Mouse (Mus musculus) embryonic facial prominence, embryonic 15.5 days (tissue): ENCODE results near the gene Nanos3. TPM values are rescaled to one million over a fixed set of nuclear protein-coding genes. Genes with fewer than 3 reads are reported as not detected.

Experiments used
- ATAC-seq: fragments of 200-750 bp; cut with Nextera tagmentation; 2 replicates; pipeline ENCODE4 v1.8.0; 2017; ENCODE audit warnings: low read depth, moderate TSS enrichment; ENCODE audit not compliant: insufficient number of reproducible peaks, low FRiP score, low TSS enrichment
- H3K27ac ChIP-seq: fragments of 300-500 bp; sonication (generic); replicated peaks from 2 replicates; pipeline ENCODE4 v1.5.1; 2015; ENCODE audit warnings: mild to moderate bottlenecking, inconsistent platforms
- H3K27me3 ChIP-seq: fragments of 300-500 bp; sonication (generic); 2 replicates; pipeline ENCODE4 v1.6.1; 2015; ENCODE audit warnings: inconsistent platforms
- H3K36me3 ChIP-seq: fragments of 300-500 bp; sonication (generic); 2 replicates; pipeline ENCODE4 v1.6.1; 2015; ENCODE audit warnings: mild to moderate bottlenecking, inconsistent platforms
- H3K4me1 ChIP-seq: fragments of 300-500 bp; sonication (generic); 2 replicates; pipeline ENCODE4 v1.6.1; 2015; ENCODE audit warnings: inconsistent platforms
- H3K4me2 ChIP-seq: fragments of 300-500 bp; sonication (generic); replicated peaks from 2 replicates; pipeline ENCODE4 v1.6.1; 2015; ENCODE audit warnings: mild to moderate bottlenecking, inconsistent platforms
- H3K4me3 ChIP-seq: fragments of 300-500 bp; sonication (generic); replicated peaks from 2 replicates; pipeline ENCODE4 v1.5.1; 2015; ENCODE audit warnings: mild to moderate bottlenecking, inconsistent platforms
- H3K9ac ChIP-seq: fragments of 300-500 bp; sonication (generic); 2 replicates; pipeline ENCODE4 v1.6.1; 2015; ENCODE audit warnings: inconsistent platforms
- H3K9me3 ChIP-seq: fragments of 300-500 bp; sonication (generic); replicated peaks from 2 replicates; pipeline ENCODE4 v1.6.1; 2016; ENCODE audit warnings: inconsistent platforms
- WGBS: fragments of 180-500 bp; shearing (Covaris S2); methylation state at CpG from one replicate; pipeline ENCODE4 v1.1.7; 2015; 5-methylcytosine and 5-hydroxymethylcytosine counted together
- polyA plus RNA-seq: library from polyadenylated mRNA; unstranded; fragments of >200 nt; fragmentation: Nextera tagmentation; extraction: Ambion mirVana; gene quantifications from 2 replicates; pipeline ENCODE4 v1.2.1, GENCODE M21; 2015

The Nanos3 gene
- polyA plus RNA-seq, 1 experiment from 2014 or later, result 4.0 TPM

DNA sequence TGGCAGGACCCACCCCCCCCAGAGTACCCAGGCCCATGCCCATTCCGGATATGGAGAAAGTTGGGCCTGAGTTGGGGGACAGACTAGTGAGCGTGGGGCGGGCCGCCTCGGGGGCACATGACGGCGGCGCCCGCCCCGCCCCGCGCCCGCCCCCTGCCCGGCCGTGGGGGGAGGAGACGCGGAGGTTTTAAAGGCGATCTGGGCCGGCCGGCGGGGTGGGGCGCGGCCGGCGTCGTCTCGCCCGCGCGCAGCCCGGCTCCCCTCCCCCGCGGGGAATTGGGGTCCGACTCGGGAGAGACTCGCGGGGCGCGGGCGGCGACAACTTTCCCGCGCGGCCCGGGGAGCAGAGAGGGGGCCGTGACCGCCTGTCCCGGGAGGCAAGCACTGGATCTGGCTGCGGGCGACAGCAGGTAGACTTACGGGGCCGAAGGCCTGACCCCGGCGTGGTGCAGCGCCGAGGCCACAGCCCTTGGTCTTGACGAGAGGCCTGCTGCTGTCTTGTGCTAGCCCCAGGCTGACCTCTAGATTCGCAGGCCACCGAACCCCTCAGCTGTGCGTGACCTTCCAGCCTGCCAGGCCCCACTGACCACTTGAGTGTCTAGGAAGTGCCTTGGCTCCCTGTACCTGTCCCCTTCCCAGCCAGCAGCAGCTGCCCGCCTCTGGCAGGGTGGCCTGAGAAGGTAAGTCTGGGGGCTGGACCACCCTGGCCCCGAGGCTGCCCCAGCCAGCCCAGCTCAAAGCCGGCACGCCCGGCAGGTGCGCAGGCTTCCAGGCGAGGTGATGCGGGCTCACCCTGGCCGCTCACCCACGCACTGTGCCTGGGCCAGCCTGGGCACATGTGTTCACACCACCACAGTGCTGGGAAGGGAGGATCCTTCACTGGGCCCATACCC, 15.9 kb upstream of the Nanos3 start:
- Histone ChIP-seq H3K4me2 (peak overlapping the region; percentile 92), H3K9ac (peak overlapping the region; percentile 92), H3K9me3 (no peaks in the 10 kb centered on the region), H3K36me3 (peaks cover 16% of the 10 kb centered on the region), H3K27ac (peak overlapping the region; percentile 98), H3K27me3 (no peaks in the 10 kb centered on the region), H3K4me1 (peaks cover 82% of the 10 kb centered on the region), H3K4me3 (peak overlapping the region; percentile 81)
- peak; percentile 52 for ATAC-seq
- 6% methylated on average over 33 of the region's 70 CpGs for WGBS

GRCm38 (mm10) chr8:84200126-84200555, 15.1 kb upstream of the Nanos3 start:
- Histone ChIP-seq H3K36me3 (0 out of 2 replicates have a peak, but pooled peaks cover 9% of the 10 kb centered on the region), H3K4me2 (peak overlapping the region; percentile 92), H3K4me3 (peak overlapping the region; percentile 81), H3K4me1 (peaks cover 75% of the 10 kb centered on the region), H3K9me3 (no peaks in the 10 kb centered on the region), H3K27me3 (no peaks in the 10 kb centered on the region), H3K27ac (peak overlapping the region; percentile 98), H3K9ac (no peak overlapping the region)
- 9% methylated on average over 8 of the region's 8 CpGs for whole genome bisulfite sequencing
- ATAC-seq, result no peak

- Histone ChIP-seq H3K4me1 (peaks cover 69% of the 10 kb centered on the region), H3K9ac (no peak overlapping the region), H3K4me2 (peak overlapping the region; percentile 92), H3K9me3 (no peaks in the 10 kb centered on the region), H3K27me3 (no peaks in the 10 kb centered on the region), H3K36me3 (0 out of 2 replicates have a peak, but pooled peaks cover 5% of the 10 kb centered on the region), H3K4me3 (0 out of 2 replicates have a peak overlapping the region, but pooled peaks have one; percentile 81), H3K27ac (peak overlapping the region; percentile 98)
- 29% methylated on average over 11 of the region's 11 CpGs for WGBS
- no peak for ATAC-seq
Measured at GRCm38 (mm10) chr8:84199348-84200125, 14.5 kb upstream of the Nanos3 start.

- Histone ChIP-seq H3K4me3 (no peak overlapping the region; the same call in 1 of the 2 replicates), H3K9me3 (no peaks in the 10 kb centered on the region), H3K27me3 (no peaks in the 10 kb centered on the region), H3K27ac (peak overlapping the region; percentile 98), H3K4me1 (peaks cover 63% of the 10 kb centered on the region), H3K36me3 (0 out of 2 replicates have a peak, but pooled peaks cover 5% of the 10 kb centered on the region), H3K9ac (no peak overlapping the region), H3K4me2 (peak overlapping the region; percentile 56)
- no peak for ATAC-seq
- 25% methylated on average over 4 of the region's 4 CpGs for WGBS
Measured at GRCm38 (mm10) chr8:84198871-84199270, 13.9 kb upstream of the Nanos3 start.

GRCm38 (mm10) chr8:84197922-84198774, 13.1 kb upstream of the Nanos3 start:
- H3K9me3 ChIP-seq, result no peaks in the 10 kb centered on the region
- 2% methylated on average over 30 of the region's 30 CpGs for WGBS
- ATAC-seq, result peak; percentile 69
- H3K27me3 ChIP-seq, result no peaks in the 10 kb centered on the region
- H3K4me2 ChIP-seq, result peak overlapping the region; percentile 56
- H3K4me1 ChIP-seq, result peaks cover 60% of the 10 kb centered on the region
- H3K9ac ChIP-seq, result 0 out of 2 replicates have a peak overlapping the region, but pooled peaks have one; percentile 15
- 0 out of 2 replicates have a peak, but pooled peaks cover 5% of the 10 kb centered on the region for H3K36me3 ChIP-seq
- peak overlapping the region; percentile 98 for H3K27ac ChIP-seq
- peak overlapping the region; percentile 57 for H3K4me3 ChIP-seq

DNA sequence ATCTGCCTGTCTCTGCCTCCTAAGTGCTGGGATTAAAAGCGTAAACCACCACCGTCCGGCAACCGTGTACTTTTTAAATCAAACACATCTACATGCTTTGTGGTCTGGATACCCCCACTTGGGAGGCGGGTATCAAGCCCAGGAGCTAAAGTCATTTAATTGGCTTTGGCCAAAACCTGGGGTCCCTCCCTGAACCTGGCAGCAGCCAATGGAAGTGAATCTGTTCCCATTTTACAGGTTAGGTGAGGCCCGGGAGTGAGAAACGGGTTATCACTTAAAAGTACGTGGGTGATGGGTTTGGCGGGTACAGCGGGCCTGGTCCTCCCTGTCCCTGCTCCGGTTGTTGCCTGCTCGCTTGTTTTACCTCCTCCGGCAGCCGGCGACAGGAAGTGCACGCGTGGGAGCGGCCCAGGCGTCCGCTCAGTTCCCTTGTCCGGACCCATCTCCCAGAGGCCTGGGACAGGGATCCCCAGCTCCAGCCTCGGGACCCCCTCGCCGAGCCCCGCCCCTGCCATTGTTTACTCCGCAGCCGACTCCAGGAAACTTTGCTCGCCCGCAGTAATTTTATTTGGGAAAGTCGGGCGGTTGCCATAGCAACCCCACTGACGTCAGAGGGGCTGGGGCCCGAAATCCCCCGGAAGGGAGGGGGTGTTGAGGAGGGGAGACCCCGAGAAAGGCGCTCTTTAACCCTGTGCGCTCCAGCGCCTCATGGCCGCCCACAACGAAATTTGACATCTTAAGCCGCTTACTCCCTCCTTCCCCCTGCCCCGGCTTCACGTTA, 12.3 kb upstream of the Nanos3 start:
- no peaks in the 10 kb centered on the region for H3K9me3 ChIP-seq
- peak; percentile 52 for ATAC-seq
- H3K36me3 ChIP-seq, result 0 out of 2 replicates have a peak, but pooled peaks cover 5% of the 10 kb centered on the region
- WGBS, result 1% methylated on average over 40 of the region's 43 CpGs
- H3K27ac ChIP-seq, result peak overlapping the region; percentile 98
- peak overlapping the region; percentile 57 for H3K4me3 ChIP-seq
- H3K27me3 ChIP-seq, result no peaks in the 10 kb centered on the region
- H3K9ac ChIP-seq, result peak overlapping the region; percentile 55
- peak overlapping the region; percentile 56 for H3K4me2 ChIP-seq
- peaks cover 60% of the 10 kb centered on the region for H3K4me1 ChIP-seq

- H3K27ac ChIP-seq, result no peak overlapping the region
- H3K36me3 ChIP-seq, result no peaks in the 10 kb centered on the region
- H3K27me3 ChIP-seq, result no peaks in the 10 kb centered on the region
- H3K4me1 ChIP-seq, result peaks cover 46% of the 10 kb centered on the region
- no peak for ATAC-seq
- no peak overlapping the region for H3K9ac ChIP-seq
- WGBS, result 81% methylated on average over 3 of the region's 3 CpGs
- no peak overlapping the region for H3K4me2 ChIP-seq
- H3K4me3 ChIP-seq, result no peak overlapping the region
- no peaks in the 10 kb centered on the region for H3K9me3 ChIP-seq
Measured at GRCm38 (mm10) chr8:84194224-84194743, 9.3 kb upstream of the Nanos3 start.

DNA sequence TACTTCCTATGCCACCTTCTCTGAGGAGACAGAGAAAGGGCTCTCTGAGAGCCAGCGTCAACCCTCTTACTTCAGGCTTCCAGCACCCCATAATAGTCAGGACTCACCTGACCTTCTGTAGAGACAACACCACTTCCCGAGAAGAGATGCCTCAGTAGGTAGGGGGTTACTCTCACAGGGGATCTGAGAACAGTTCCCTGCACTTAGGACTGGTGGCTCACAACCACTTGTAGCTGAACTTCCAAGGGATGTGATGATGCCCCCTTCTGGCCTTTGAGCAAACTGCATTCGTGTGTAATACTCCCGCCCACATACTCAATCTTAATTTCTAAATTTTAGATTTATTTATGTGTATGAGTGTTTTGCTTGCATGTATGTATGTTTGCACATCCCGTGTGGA, 8.5 kb upstream of the Nanos3 start:
- no peak for ATAC-seq
- Histone ChIP-seq H3K4me1 (peaks cover 39% of the 10 kb centered on the region), H3K4me2 (no peak overlapping the region), H3K27ac (peak overlapping the region; percentile 28; the same call in 1 of the 2 replicates), H3K9me3 (no peaks in the 10 kb centered on the region), H3K27me3 (no peaks in the 10 kb centered on the region), H3K9ac (no peak overlapping the region), H3K4me3 (no peak overlapping the region), H3K36me3 (no peaks in the 10 kb centered on the region)
- 78% methylated on average over 5 of the region's 5 CpGs for WGBS

DNA sequence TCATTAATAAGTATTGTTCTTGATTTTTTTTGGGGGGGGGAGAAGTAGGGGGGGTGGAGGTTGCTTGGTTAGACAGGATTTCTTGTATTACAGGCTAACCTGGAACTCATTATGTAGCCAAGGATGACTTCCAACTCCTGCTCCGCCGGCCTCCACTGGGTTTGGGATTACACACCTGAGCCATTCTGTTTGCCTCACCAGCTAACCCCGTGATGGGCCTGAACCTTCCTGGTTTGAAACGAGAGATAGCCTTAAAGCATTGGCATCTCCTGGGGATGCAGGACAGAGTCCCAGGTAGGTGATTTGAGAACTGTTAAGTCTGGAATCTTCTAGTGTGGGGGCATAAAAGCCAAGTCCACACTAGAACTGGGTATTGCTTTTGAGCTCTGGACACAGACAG, 8.1 kb upstream of the Nanos3 start:
- Histone ChIP-seq H3K9me3 (no peaks in the 10 kb centered on the region), H3K36me3 (no peaks in the 10 kb centered on the region), H3K9ac (no peak overlapping the region), H3K4me3 (no peak overlapping the region), H3K27me3 (no peaks in the 10 kb centered on the region), H3K27ac (peak overlapping the region; percentile 94; the same call in 1 of the 2 replicates), H3K4me1 (peaks cover 35% of the 10 kb centered on the region), H3K4me2 (no peak overlapping the region)
- WGBS, result 35% methylated on average over 4 of the region's 4 CpGs
- no peak for ATAC-seq

DNA sequence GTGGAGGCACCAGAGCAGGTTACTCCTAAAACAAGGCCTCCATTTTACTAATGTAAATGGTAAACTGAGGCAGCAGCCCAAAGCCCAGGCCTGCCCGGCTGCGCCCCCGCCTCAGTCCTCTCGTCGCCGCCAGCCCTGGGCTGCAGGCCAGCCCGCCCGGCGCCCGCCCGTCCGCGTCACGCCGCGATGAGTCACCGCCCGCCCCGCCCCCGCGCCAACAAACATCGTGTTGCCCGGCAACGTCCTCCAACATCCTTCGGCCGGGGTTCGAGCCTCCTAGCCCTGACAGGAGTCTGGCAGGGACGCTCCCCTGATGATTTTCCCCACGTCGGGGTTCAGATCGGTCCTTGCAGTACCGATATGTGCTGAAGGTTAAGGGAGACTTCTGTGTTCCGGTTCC, 7.5 kb upstream of the Nanos3 start:
- ATAC-seq, result peak; percentile 41
- Histone ChIP-seq H3K9me3 (no peaks in the 10 kb centered on the region), H3K27ac (peak overlapping the region; percentile 94), H3K4me1 (peaks cover 29% of the 10 kb centered on the region), H3K27me3 (no peaks in the 10 kb centered on the region), H3K36me3 (no peaks in the 10 kb centered on the region), H3K4me2 (peak overlapping the region; percentile 50), H3K4me3 (peak overlapping the region; percentile 31), H3K9ac (0 out of 2 replicates have a peak overlapping the region, but pooled peaks have one; percentile 19)
- WGBS, result 2% methylated on average over 33 of the region's 33 CpGs
